Mouse (Mus musculus) MEL (cell line): ENCODE results near the gene Rif1. TPM values are rescaled to one million over a fixed set of nuclear protein-coding genes. Genes with fewer than 3 reads are reported as not detected.

Experiments
- polyA plus RNA-seq, 2 experiments: library from polyadenylated mRNA; stranded (reverse) in 1 of 2; unstranded in 1 of 2; fragments of >175 nt in 1 of 2; fragments of >200 nt in 1 of 2; gene quantifications; 2 replicates each; pipeline versions ENCODE4 v1.2.1 to v1.2.4; 2012; ENCODE audit warnings: low replicate concordance in 2 of 2, low read depth in 1 of 2; ENCODE audit not compliant: insufficient read length in 2 of 2, insufficient read depth in 1 of 2, missing spikeins in 1 of 2
- total RNA-seq: library from RNA; depleted of rRNA; stranded (reverse); fragments of 300-350 nt; gene quantifications from 2 replicates; pipeline ENCODE4 v1.2.3, GENCODE M21; 2012; rRNA removed

Rif1 gene
- total and polyA plus RNA-seq, 3 experiments = 31.7 to 247 (median 44.3) TPM

Other genes with a start within 250 kb of the Rif1 start
- 35.4 and 37.9 TPM in 2 replicates for gene Rbm43, start 137.7 kb upstream of the Rif1 start, total RNA-seq
- 100 to 1,000 TPM in 1 of 2 experiments, 10 to 100 TPM in 1; 64.3 to 321 TPM for gene Rbm43, start 137.7 kb upstream of the Rif1 start, polyA plus RNA-seq
- 9.6 and 14.1 TPM in 2 replicates for gene Nmi, start 99.3 kb upstream of the Rif1 start, total RNA-seq
- gene Nmi, start 99.3 kb upstream of the Rif1 start, polyA plus RNA-seq = 10 to 100 TPM in 1 of 2 experiments, not detected in 1; 12.1 TPM
- not detected in 2 replicates for gene Tnfaip6, start 34.8 kb upstream of the Rif1 start, total RNA-seq
- gene Tnfaip6, start 34.8 kb upstream of the Rif1 start, polyA plus RNA-seq = not detected